ENCODE assay signal across 8 mouse cellular contexts in genomic region chr9:14380386-14381285, GRCm38 (mm10). TPM values are rescaled to one million over a fixed set of nuclear protein-coding genes. Genes with fewer than 3 reads are reported as not detected.
DNase-seq lines count a peak whose midpoint lies in the region; ATAC-seq lines count a peak whose summit lies in the region.

No protein-coding gene starts in this region.

- H3K27me3 ChIP-seq in hindbrain, embryonic 11.5 days (ENCODE audit: control insufficient read depth, insufficient read depth, low read length) = 0 out of 2 replicates have a peak, but pooled peaks cover 2% of the 10 kb centered on the region

- under 1% methylated on average over 76 of the region's 76 CpGs for WGBS in hindbrain, embryonic 11.5 days

- H3K27ac ChIP-seq in hindbrain, embryonic 11.5 days (ENCODE audit: low read depth, low read length) = peak overlapping the region; percentile 52

- ATAC-seq in hindbrain, embryonic 11.5 days (ENCODE audit: low FRiP score) = peak; percentile 95

- DNase-seq in MEL-GATA-1-ER (ENCODE audit: extremely low read depth, low read depth) = peak; percentile 47
- DNase-seq in cerebellum, adult 9-10 months = peak; percentile 88
- DNase-seq in frontal cortex, adult 2 months (ENCODE audit: extremely low spot score in 1 of 2, low spot score in 1 of 2) = peak; percentile 59 to 81
- DNase-seq in hindbrain, embryonic 11.5 days (ENCODE audit: low spot score) = peak; percentile 80
- peak; percentile 80 to 85 for DNase-seq in layer of hippocampus, postnatal 14 days (ENCODE audit: low spot score in 2 of 2)
- peak; percentile 92 for DNase-seq in lung, postnatal 10 days
- peak; percentile 82 for DNase-seq in ovary, postnatal 14 days (ENCODE audit: low spot score)
- DNase-seq in thymus, postnatal 10 days (ENCODE audit: low spot score in 2 of 2) = peak; percentile 52 to 64

- H3K9ac ChIP-seq in hindbrain, embryonic 11.5 days (ENCODE audit: low read depth, low read length) = peak overlapping the region; percentile 73

- H3K9me3 ChIP-seq in hindbrain, embryonic 11.5 days (ENCODE audit: control insufficient read depth, low read length) = no peaks in the 10 kb centered on the region

- peak overlapping the region; percentile 62 for H3K4me3 ChIP-seq in hindbrain, embryonic 11.5 days (ENCODE audit: low read depth, low read length)

- no peaks in the 10 kb centered on the region; the same call in 1 of the 2 replicates for H3K4me1 ChIP-seq in hindbrain, embryonic 11.5 days (replicated peaks; ENCODE audit: control insufficient read depth, insufficient read depth, low read length)

- peak overlapping the region; percentile 97 for H3K4me2 ChIP-seq in hindbrain, embryonic 11.5 days (replicated peaks; ENCODE audit: low read depth, low read length)

- no peaks in the 10 kb centered on the region for H3K36me3 ChIP-seq in hindbrain, embryonic 11.5 days (ENCODE audit: control insufficient read depth, insufficient read depth, low read length)

RNA-seq across cellular contexts. Expression of gene Endod1, which starts 0.7 kb away (rescaled TPM):
- 36.8 and 39.5 TPM in 2 replicates for polyA plus RNA-seq in frontal cortex, adult 2 months (2012; rRNA removed)
- polyA plus RNA-seq in hindbrain, embryonic 11.5 days (2014; fragmentation: Nextera tagmentation; extraction: Ambion mirVana) = 9.5 and 10.0 TPM in 2 replicates
- total RNA-seq in layer of hippocampus, postnatal 14 days (2021) = 10 to 100 TPM; 47.3 to 49.6 TPM

Comparison
In these comparisons a context has a peak if more than half of its experiments do, and no peak if none do; other contexts are left out.
1. Peak in every context shown above with its lines: DNase-seq, ATAC-seq, H3K4me3 ChIP-seq and H3K27ac ChIP-seq.